Mouse (Mus musculus) c-Kit-positive CD71-negative TER-119-negative erythroid progenitor cells, embryonic 14.5 days (primary cell): ENCODE results near the gene Vipr2.

Experiments
- DNase-seq: peaks from one replicate; pipeline ENCODE4 v3.0.0-alpha.2; 2013; ENCODE audit warnings: low read depth

Gene Vipr2

GRCm38 (mm10) chr12:116077074-116077854, at the start of gene Vipr2:
Gene Vipr2 (plus strand): TSS chr12:116077726.
- peak; percentile 28 for DNase-seq

- peak; percentile 45 for DNase-seq
Measured at GRCm38 (mm10) chr12:116028095-116028494, 49.4 kb upstream of the Vipr2 start.

GRCm38 (mm10) chr12:116035346-116035745, 42.2 kb upstream of the Vipr2 start:
- DNase-seq = no peak

GRCm38 (mm10) chr12:116044785-116045184, 32.7 kb upstream of the Vipr2 start:
- no peak for DNase-seq

GRCm38 (mm10) chr12:116047440-116048377, 29.8 kb upstream of the Vipr2 start, which contains the start of gene Zfp386:
Gene Zfp386 (plus strand): TSS chr12:116047724.
- DNase-seq = peak; percentile 97

- no peak for DNase-seq
Measured at GRCm38 (mm10) chr12:116048766-116049165, 28.8 kb upstream of the Vipr2 start.

- no peak for DNase-seq
Measured at GRCm38 (mm10) chr12:116049236-116049635, 28.3 kb upstream of the Vipr2 start.

GRCm38 (mm10) chr12:116049701-116050100, 27.8 kb upstream of the Vipr2 start:
- peak; percentile 33 for DNase-seq

- no peak for DNase-seq
Measured at GRCm38 (mm10) chr12:116054342-116054741, 23.2 kb upstream of the Vipr2 start.

GRCm38 (mm10) chr12:116056112-116056511, 21.4 kb upstream of the Vipr2 start:
- DNase-seq = no peak

GRCm38 (mm10) chr12:116061561-116062193, 15.8 kb upstream of the Vipr2 start:
- no peak for DNase-seq

GRCm38 (mm10) chr12:116062194-116062583, 15.3 kb upstream of the Vipr2 start:
- DNase-seq = no peak

- DNase-seq = no peak
Measured at GRCm38 (mm10) chr12:116063020-116063419, 14.5 kb upstream of the Vipr2 start.

GRCm38 (mm10) chr12:116071023-116071422, 6.5 kb upstream of the Vipr2 start:
- no peak for DNase-seq

- no peak for DNase-seq
Measured at GRCm38 (mm10) chr12:116077855-116078366, 385 bp downstream of the Vipr2 start.

GRCm38 (mm10) chr12:116083125-116083524, 5.6 kb downstream of the Vipr2 start:
- DNase-seq = no peak

GRCm38 (mm10) chr12:116084294-116084693, 6.8 kb downstream of the Vipr2 start:
- DNase-seq = no peak

GRCm38 (mm10) chr12:116086951-116087600, 9.6 kb downstream of the Vipr2 start:
- DNase-seq = no peak

GRCm38 (mm10) chr12:116089836-116090235, 12.3 kb downstream of the Vipr2 start:
- DNase-seq = no peak

- DNase-seq = no peak
Measured at GRCm38 (mm10) chr12:116094765-116095555, 17.4 kb downstream of the Vipr2 start.
